Mouse (Mus musculus): ENCODE results near the gene Csnk1g2. TPM values are rescaled to one million over a fixed set of nuclear protein-coding genes. Genes with fewer than 3 reads are reported as not detected.
"Not testable (repeated sequence)": the region's sequence is repeated elsewhere in the genome, so short reads cannot be mapped to it uniquely, and the experiment has no call there.

Gene Csnk1g2
- polyA plus RNA-seq, 1 experiment from 2014 or later: 183 TPM

DNA sequence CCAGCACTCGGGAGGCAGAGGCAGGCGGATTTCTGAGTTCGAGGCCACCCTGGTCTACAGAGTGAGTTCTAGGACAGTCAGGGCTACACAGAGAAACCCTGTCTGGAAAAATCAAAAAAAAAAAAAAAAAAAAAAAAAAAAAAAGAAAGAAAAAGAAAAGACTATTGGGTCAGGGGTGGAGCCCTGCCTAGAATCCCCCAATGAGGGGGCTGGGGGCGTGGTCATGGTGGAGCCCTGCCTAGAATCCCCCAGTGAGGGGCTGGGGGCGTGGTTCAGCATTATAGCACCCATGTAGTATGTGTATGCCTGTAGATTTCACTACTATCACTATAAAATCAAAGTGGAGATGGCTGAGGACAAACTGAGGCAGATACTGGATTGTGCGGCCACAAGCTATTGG is 27.3 kb downstream of the Csnk1g2 start:
- H3K4me3 ChIP-seq (replicated peaks); ATAC-seq (replicated peaks; ENCODE audit: low FRiP score); H3K9me3 ChIP-seq (replicated peaks); H3K27ac ChIP-seq; H3K9ac ChIP-seq; H3K27me3 ChIP-seq; H3K4me2 ChIP-seq: not testable (repeated sequence)
- Histone ChIP-seq H3K4me1 (peaks cover 25% of the 10 kb centered on the region), H3K36me3 (peaks cover 59% of the 10 kb centered on the region)
- 88% methylated on average over 6 of the region's 6 CpGs for WGBS

DNA sequence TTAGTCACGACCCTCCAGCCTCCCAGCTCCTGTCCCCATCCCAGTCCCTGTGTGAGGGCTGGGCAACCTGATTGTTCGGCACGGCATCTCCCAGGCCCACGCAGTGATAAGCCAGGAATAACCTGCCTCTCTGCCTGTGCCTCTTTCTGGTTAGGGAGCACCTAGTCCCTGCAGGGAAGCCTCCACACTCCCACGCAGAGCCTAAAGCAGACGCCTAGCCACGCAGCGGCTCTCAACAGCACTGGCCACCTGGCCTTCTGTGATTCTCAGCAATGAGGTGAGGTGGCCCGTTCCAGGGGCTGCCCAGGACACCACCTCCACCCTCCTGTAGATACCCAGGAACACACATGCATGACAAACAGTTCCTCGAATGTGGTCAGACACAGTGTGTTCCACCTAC is 27.8 kb downstream of the Csnk1g2 start:
- 76% methylated on average over 9 of the region's 10 CpGs for WGBS
- Histone ChIP-seq H3K4me2 (no peak overlapping the region), H3K36me3 (peaks cover 54% of the 10 kb centered on the region), H3K27ac (no peak overlapping the region), H3K9ac (no peak overlapping the region), H3K9me3 (replicated peaks) (no peaks in the 10 kb centered on the region), H3K4me3 (replicated peaks) (no peak overlapping the region), H3K27me3 (no peaks in the 10 kb centered on the region), H3K4me1 (peaks cover 30% of the 10 kb centered on the region)
- no peak for ATAC-seq (replicated peaks; ENCODE audit: low FRiP score)

DNA sequence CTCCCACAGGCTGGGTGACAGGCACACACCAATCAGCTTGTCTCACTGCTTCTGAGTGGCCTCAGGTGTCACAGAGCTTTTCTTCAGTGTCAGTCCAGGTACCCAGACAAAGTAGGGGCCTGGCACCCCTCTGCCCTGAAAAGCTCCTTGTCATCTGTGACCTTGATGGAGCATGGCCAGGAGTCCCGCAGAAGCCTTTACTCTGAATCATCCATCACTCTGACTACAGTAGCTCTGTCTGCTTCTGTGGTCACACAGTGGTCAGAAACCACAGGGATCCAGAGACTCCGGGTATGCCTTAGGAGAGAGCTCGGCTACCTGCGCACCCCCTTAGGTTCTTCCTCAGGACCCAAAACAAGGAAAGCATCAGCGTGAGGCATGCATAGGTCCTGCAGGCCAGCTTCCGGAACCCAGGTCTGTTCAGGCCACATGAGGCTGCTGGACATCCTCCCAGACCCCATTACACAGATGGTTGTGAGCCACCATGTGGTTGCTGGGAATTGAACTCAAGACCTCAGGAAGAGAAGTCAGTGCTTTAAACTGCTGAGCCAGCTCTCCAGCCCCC is 30.6 kb downstream of the Csnk1g2 start:
- WGBS: 86% methylated on average over 6 of the region's 6 CpGs
- H3K9ac ChIP-seq: no peak overlapping the region
- H3K4me2 ChIP-seq: no peak overlapping the region
- no peak for ATAC-seq (replicated peaks; ENCODE audit: low FRiP score)
- peaks cover 29% of the 10 kb centered on the region; the same call in 1 of the 2 replicates for H3K36me3 ChIP-seq
- H3K4me3 ChIP-seq (replicated peaks): no peak overlapping the region
- peaks cover 43% of the 10 kb centered on the region for H3K4me1 ChIP-seq
- no peak overlapping the region for H3K27ac ChIP-seq
- no peaks in the 10 kb centered on the region for H3K27me3 ChIP-seq
- no peaks in the 10 kb centered on the region for H3K9me3 ChIP-seq (replicated peaks)

DNA sequence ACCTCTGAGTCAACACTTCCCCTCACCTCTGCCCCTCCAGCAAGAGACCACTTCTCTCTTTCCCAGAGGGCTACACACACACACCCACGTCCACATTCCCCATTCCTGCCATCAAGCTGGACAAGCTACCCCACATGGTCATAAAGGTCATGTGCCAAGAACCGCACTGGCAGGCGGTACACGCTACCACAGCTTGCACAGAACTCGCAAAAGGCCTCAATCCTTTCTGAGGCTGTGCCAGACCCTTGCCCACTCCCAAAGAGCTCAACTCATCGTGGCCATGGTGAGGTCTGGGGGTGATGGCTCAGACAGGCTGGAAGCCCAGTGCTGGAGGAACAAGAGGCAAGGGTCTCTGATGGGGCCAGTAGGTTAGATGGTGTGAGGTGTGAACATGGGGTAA is 32.2 kb downstream of the Csnk1g2 start:
- H3K4me3 ChIP-seq (replicated peaks): peak overlapping the region; percentile 91
- 83% methylated on average over 6 of the region's 6 CpGs for WGBS
- H3K4me1 ChIP-seq: peaks cover 51% of the 10 kb centered on the region
- no peaks in the 10 kb centered on the region for H3K9me3 ChIP-seq (replicated peaks)
- H3K36me3 ChIP-seq: peaks cover 16% of the 10 kb centered on the region; the same call in 1 of the 2 replicates
- H3K9ac ChIP-seq: peak overlapping the region; percentile 98; the same call in 1 of the 2 replicates
- no peaks in the 10 kb centered on the region for H3K27me3 ChIP-seq
- H3K27ac ChIP-seq: no peak overlapping the region
- ATAC-seq (replicated peaks; ENCODE audit: low FRiP score): no peak
- H3K4me2 ChIP-seq: peak overlapping the region; percentile 82

DNA sequence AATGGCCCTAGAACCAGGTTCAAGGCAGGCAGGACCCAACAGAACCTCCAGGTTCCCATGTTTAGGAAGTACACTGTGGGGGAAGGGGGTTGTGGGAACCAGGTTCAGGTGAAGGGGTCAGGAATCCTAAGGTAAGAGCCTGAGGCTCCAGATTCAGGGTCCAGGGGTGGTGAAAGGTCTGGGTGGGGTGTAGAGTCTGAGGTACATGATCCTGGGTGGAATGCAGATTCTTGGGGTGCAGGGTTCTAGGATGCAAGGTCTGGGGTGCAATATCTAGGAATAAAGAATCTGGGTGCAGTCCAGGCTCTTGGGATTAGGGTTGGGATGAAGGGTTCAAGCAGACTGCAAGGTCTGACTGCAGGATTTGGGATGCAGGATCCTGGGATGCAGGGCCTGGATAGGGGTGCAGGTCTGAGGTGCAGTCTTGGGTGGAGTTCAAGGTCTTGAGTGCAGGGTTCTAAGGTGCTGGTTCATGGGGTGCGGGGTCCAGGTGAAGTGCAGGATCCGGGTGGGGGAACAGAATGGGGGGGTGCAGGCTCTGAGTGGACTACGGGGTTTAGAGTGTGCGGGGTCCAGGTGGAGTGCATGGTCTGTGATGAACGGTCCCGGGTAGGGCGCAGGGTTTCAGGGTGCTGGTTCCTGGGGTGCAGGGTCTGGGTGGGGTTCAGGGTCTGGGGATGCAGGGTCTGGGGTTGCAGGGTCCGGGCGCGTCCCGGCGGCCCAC is 32.9 kb downstream of the Csnk1g2 start:
- Histone ChIP-seq H3K4me2 (peak overlapping the region; percentile 82), H3K4me3 (replicated peaks) (peak overlapping the region; percentile 91), H3K27ac (peak overlapping the region; percentile 61), H3K9ac (peak overlapping the region; percentile 98), H3K36me3 (peaks cover 15% of the 10 kb centered on the region; the same call in 1 of the 2 replicates), H3K27me3 (no peaks in the 10 kb centered on the region), H3K4me1 (peaks cover 45% of the 10 kb centered on the region), H3K9me3 (replicated peaks) (no peaks in the 10 kb centered on the region)
- 7% methylated on average over 12 of the region's 12 CpGs for WGBS
- ATAC-seq (replicated peaks; ENCODE audit: low FRiP score): peak; percentile 47

DNA sequence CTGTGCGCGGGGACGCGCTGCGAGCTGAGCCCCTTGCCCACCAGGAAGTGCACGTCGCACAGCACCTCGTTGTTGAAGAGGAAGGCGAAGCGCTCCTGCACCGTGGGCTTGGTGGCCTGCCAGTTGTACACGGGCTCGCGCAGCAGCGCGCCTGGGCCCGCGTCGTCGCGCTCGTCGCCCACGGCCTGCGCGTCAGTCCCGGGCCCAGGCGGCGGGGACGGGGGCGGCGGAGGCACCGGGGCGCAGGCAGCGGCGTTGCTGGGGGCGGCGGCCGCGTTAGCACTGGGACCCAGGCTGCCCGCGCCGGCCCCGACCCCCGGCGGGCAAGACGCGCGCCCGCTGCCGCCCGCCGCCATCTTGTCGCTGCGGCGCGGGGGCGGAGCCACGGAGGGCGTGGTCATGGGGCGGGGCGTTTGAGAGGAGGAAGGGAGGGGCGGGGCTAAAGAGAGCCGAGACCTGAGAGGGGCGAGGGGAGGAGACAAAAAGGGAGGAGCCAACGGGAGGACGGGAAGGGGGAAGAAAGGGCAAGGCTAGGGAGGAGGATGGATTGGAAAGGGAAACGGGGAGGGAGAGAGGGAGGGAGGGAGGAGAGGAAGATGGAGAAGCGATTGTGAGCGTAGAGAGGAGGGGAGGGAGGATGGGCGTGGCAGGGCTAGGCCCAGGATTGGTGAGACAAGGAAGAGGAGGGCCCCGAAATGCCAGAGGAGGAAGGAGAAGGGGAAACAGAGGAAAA is 33.7 kb downstream of the Csnk1g2 start:
- peak overlapping the region; percentile 97 for H3K27ac ChIP-seq

DNA sequence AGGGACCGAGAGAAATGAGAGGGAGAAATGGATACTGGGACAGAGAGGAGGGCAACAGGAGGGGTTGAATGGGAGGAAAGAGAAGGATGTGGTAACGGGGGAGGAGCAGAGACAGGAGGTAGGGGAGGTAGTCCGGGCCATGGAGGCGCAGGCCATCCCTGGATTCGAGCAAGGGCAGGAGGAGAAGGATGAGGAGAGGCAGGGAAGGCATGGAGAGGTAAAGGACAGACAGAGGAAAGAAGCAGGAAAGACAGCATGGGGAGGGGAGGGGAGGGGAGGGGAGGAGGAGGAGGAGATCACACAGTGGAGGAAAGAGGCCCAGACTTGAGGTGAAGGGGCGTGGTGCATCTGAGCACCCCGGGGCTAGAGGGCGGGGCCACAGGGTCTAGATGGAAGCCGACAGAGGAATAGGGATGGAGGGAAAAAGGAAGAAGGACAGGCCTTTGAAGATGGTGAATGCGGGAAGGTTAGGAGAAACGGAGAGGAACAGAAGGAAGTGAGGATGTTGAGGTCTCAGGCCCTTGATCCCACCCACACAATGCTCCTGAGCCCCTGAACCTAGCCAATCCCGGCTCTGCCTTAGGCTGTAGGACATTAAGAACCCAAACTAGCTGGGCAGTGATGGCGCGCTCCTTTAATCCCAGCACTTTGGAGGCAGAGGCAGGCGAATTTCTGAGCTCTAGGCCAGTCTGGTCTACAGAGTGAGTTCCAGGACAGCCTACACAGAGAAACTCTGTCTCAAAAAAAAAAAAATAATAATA is 34.4 kb downstream of the Csnk1g2 start, which contains the start of gene Btbd2:
Gene Btbd2 (minus strand): TSS at position 209 of the 761 bp plus-strand sequence.
- Histone ChIP-seq H3K9ac (peak within 1 kb of the TSS; percentile 98), H3K27me3 (no peaks in the 10 kb centered on the region), H3K4me2 (peak within 1 kb of the TSS; percentile 82), H3K4me1 (peaks cover 50% of the 10 kb centered on the region), H3K36me3 (peaks cover 6% of the 10 kb centered on the region; the same call in 1 of the 2 replicates), H3K9me3 (replicated peaks) (no peaks in the 10 kb centered on the region), H3K27ac (peak within 1 kb of the TSS; percentile 97), H3K4me3 (replicated peaks) (peak within 1 kb of the TSS; percentile 91)
- peak; percentile 57 for ATAC-seq (replicated peaks; ENCODE audit: low FRiP score)
- 18% methylated on average over 15 of the region's 15 CpGs for WGBS

More for the DNA sequence above, 33.7 kb downstream of the Csnk1g2 start:
- H3K4me1 ChIP-seq: peaks cover 48% of the 10 kb centered on the region
- no peaks in the 10 kb centered on the region for H3K9me3 ChIP-seq (replicated peaks)
- H3K27me3 ChIP-seq: no peaks in the 10 kb centered on the region
- WGBS: under 1% methylated on average over 72 of the region's 72 CpGs
- ATAC-seq (replicated peaks; ENCODE audit: low FRiP score): peak; percentile 84
- H3K9ac ChIP-seq: peak overlapping the region; percentile 98
- peak overlapping the region; percentile 91 for H3K4me3 ChIP-seq (replicated peaks)
- peaks cover 11% of the 10 kb centered on the region; the same call in 1 of the 2 replicates for H3K36me3 ChIP-seq
- H3K4me2 ChIP-seq: peak overlapping the region; percentile 82

DNA sequence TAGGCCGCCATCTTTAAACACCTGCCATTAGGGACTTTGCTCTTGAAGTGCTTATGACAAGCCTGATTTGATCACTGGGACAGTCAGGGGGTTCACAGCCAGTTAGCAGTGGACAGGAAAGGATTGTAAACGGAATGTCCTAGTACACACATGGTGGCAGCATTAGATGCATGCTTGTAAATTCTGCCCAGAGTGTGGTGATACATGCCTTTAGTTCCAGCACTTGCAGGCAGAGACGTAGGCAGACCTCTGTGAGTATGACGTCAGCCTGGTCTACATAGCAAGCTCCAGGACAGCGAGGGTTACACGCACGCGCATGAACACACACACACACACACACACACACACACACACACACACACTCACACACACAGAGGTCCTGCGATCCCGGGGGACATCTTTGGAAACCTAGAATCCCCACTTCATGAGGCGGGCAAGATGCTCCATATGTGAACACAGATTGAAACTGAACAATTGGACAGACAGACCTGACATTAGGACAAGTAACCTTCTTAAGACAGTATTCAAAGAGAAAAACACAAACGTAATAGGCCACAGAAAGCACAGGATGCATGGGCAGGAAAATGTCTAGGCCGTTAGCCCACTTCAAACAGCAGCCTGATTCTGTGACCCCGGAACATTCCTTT is 35.7 kb downstream of the Csnk1g2 start:
- Histone ChIP-seq H3K4me2 (no peak overlapping the region), H3K27me3 (no peaks in the 10 kb centered on the region), H3K4me3 (replicated peaks) (no peak overlapping the region), H3K27ac (no peak overlapping the region), H3K9ac (no peak overlapping the region), H3K4me1 (peaks cover 51% of the 10 kb centered on the region), H3K9me3 (replicated peaks) (no peaks in the 10 kb centered on the region), H3K36me3 (no peaks in the 10 kb centered on the region)
- ATAC-seq (replicated peaks; ENCODE audit: low FRiP score): no peak
- WGBS: 88% methylated on average over 14 of the region's 14 CpGs

DNA sequence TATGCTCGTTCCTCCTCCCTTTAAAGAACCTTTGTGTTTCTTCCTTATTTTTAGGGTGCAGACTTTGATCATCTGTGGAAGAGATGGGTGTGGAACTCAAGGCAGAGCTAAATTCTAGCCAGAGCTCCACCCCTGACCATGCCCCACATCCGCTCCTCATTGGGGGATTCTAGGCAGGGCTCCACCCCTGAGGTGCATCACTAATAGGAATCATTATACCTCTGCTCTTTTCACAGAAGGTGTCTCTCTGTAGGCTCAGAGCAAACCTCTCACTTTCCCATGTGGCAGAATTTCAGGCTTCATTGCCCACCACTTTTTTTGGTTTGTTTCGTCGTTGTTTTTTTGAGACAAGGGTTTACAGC is 36.2 kb downstream of the Csnk1g2 start:
- Histone ChIP-seq H3K4me1 (peaks cover 52% of the 10 kb centered on the region), H3K4me2 (no peak overlapping the region), H3K9ac (no peak overlapping the region), H3K9me3 (replicated peaks) (no peaks in the 10 kb centered on the region), H3K36me3 (no peaks in the 10 kb centered on the region), H3K27me3 (no peaks in the 10 kb centered on the region), H3K27ac (peak overlapping the region; percentile 34; the same call in 1 of the 2 replicates), H3K4me3 (replicated peaks) (0 out of 2 replicates have a peak overlapping the region, but pooled peaks have one; percentile 1)
- no peak for ATAC-seq (replicated peaks; ENCODE audit: low FRiP score)
- WGBS: 57% methylated on average over 4 of the region's 4 CpGs

DNA sequence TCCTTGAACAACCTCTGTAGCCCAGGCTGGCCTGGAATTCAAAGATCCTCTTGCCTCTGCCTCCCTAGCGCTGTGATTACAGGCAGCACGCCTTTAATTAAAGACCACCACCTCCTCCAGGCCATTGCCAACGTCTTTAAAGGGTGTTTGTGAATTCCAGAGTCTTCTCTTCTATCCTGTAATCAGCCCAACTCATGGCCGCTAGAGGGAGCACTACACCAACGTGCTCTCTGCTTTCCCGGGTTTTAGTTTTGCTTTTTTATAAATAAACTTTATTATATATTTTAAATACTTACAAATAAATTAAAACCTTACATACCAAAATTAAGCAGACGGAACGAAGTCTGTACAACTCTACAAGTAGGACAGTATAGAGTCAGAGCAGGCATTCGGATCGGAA is 36.6 kb downstream of the Csnk1g2 start:
- H3K9ac ChIP-seq: no peak overlapping the region
- no peaks in the 10 kb centered on the region for H3K36me3 ChIP-seq
- 17% methylated on average over 10 of the region's 10 CpGs for WGBS
- ATAC-seq (replicated peaks; ENCODE audit: low FRiP score): no peak
- H3K4me2 ChIP-seq: peak overlapping the region; percentile 31
- no peaks in the 10 kb centered on the region for H3K9me3 ChIP-seq (replicated peaks)
- H3K27ac ChIP-seq: peak overlapping the region; percentile 34; the same call in 1 of the 2 replicates
- H3K4me1 ChIP-seq: peaks cover 53% of the 10 kb centered on the region
- H3K27me3 ChIP-seq: no peaks in the 10 kb centered on the region
- H3K4me3 ChIP-seq (replicated peaks): peak overlapping the region; percentile 1; the same call in 1 of the 2 replicates

DNA sequence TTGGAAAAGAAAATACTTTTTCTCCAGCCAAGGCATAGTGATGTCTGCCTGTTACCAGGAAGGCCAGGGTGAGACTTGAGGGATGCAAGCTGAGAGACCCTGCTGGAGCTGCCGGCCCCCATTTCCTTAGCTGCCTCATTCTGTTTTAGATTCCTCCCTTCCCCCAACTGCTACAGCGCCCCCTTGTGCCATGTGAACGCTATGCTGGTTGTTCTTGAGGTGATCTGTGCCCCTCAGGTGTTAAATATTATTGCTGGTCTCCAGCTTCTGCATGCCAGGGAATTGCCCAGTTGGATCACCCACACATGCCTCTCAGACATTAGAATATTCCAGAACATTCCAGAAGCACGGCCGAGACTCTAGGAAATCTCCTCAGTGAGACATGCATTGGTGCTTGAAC is 38.5 kb downstream of the Csnk1g2 start:
- no peak for ATAC-seq (replicated peaks; ENCODE audit: low FRiP score)
- H3K9ac ChIP-seq: no peak overlapping the region
- H3K27me3 ChIP-seq: no peaks in the 10 kb centered on the region
- 31% methylated on average over 5 of the region's 5 CpGs for WGBS
- H3K4me3 ChIP-seq (replicated peaks): no peak overlapping the region
- H3K36me3 ChIP-seq: peaks cover 5% of the 10 kb centered on the region
- H3K4me1 ChIP-seq: peaks cover 56% of the 10 kb centered on the region
- no peaks in the 10 kb centered on the region for H3K9me3 ChIP-seq (replicated peaks)
- H3K4me2 ChIP-seq: no peak overlapping the region
- H3K27ac ChIP-seq: no peak overlapping the region

Measured in kidney, embryonic 15.5 days (tissue).